Mouse (Mus musculus) limb, embryonic 11.5 days (tissue): Measurements from ENCODE around the gene Fyn. TPM values are rescaled to one million over a fixed set of nuclear protein-coding genes. Genes with fewer than 3 reads are reported as not detected.

ENCODE experiments used
- ATAC-seq: fragments of 200-750 bp; cut with Nextera tagmentation; 2 replicates; pipeline ENCODE4 v1.8.0; 2017; ENCODE audit warnings: low read depth; ENCODE audit not compliant: insufficient number of reproducible peaks, low FRiP score, low TSS enrichment
- DNase-seq: peaks from one replicate; pipeline ENCODE4 v3.0.0-alpha.2; 2015; ENCODE audit warnings: low spot score
- H3K27ac ChIP-seq: fragments of 300-500 bp; sonication (generic); replicated peaks from 2 replicates; pipeline ENCODE4 v1.5.1; 2014; ENCODE audit warnings: low read depth, mild to moderate bottlenecking, low read length
- H3K27me3 ChIP-seq: fragments of 300-500 bp; sonication (generic); 2 replicates; pipeline ENCODE4 v1.6.1; 2014; ENCODE audit warnings: mild to moderate bottlenecking, low read length, mixed read lengths; ENCODE audit not compliant: control insufficient read depth, insufficient read depth
- H3K36me3 ChIP-seq: fragments of 300-500 bp; sonication (generic); 2 replicates; pipeline ENCODE4 v1.6.1; 2014; ENCODE audit warnings: mild to moderate bottlenecking, low read length, moderate library complexity, mixed read lengths; ENCODE audit not compliant: control insufficient read depth, insufficient read depth
- H3K4me1 ChIP-seq: fragments of 300-500 bp; sonication (generic); 2 replicates; pipeline ENCODE4 v1.6.1; 2014; ENCODE audit warnings: low read length, mixed read lengths; ENCODE audit not compliant: control insufficient read depth, insufficient read depth
- H3K4me2 ChIP-seq: fragments of 300-500 bp; sonication (generic); 2 replicates; pipeline ENCODE4 v1.6.1; 2014; ENCODE audit warnings: low read depth, mild to moderate bottlenecking, moderate library complexity; ENCODE audit not compliant: severe bottlenecking
- H3K4me3 ChIP-seq: fragments of 300-500 bp; sonication (generic); 2 replicates; pipeline ENCODE4 v1.5.1; 2014; ENCODE audit warnings: low read depth, low read length
- H3K9ac ChIP-seq: fragments of 300-500 bp; sonication (generic); 2 replicates; pipeline ENCODE4 v1.6.1; 2014; ENCODE audit warnings: mild to moderate bottlenecking, low read length
- H3K9me3 ChIP-seq: fragments of 300-500 bp; sonication (generic); 2 replicates; pipeline ENCODE4 v1.6.1; 2016; ENCODE audit warnings: low read length; ENCODE audit not compliant: control insufficient read depth
- WGBS: fragments of 180-500 bp; shearing (Covaris S2); extraction: QIAGEN DNeasy Blood & Tissue Kit; methylation state at CpG from one replicate; pipeline ENCODE4 v1.1.7; 2014; 5-methylcytosine and 5-hydroxymethylcytosine counted together
- polyA plus RNA-seq: library from polyadenylated mRNA; unstranded; fragments of >200 nt; fragmentation: Nextera tagmentation; extraction: Ambion mirVana; gene quantifications from 2 replicates; pipeline ENCODE4 v1.2.1, GENCODE M21; 2014

Fyn gene
- polyA plus RNA-seq, 1 experiment from 2014 or later, result 20.6 TPM

DNA sequence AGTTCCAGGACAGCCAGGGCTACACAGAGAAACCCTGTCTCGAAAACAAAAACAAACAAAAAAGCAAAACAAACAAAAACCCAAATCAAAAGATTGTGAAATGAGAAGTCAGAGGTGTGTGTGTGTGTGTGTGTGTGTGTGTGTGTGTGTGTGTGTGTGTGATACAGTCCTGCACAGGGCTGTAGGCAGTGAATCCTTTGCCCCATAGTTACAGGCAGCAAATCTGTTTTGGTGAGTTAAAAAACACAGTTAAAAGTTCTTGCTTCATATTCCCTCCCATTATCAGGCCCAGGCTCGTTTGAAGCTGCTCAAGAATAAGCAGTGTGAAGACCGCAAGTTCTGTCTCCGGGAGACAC is 244.0 kb downstream of the Fyn start, which contains the start of gene Traf3ip2:
Gene Traf3ip2, plus strand, starts transcription at position 302 of the 356 bp plus-strand sequence.
- Histone ChIP-seq H3K4me3 (peak within 1 kb of the TSS; percentile 17), H3K27ac (peak within 1 kb of the TSS; percentile 77), H3K27me3 (no peaks in the 10 kb centered on the region), H3K36me3 (no peaks in the 10 kb centered on the region), H3K4me2 (peak within 1 kb of the TSS; percentile 38), H3K9ac (no peak within 1 kb of the TSS; the same call in 1 of the 2 replicates), H3K9me3 (no peaks in the 10 kb centered on the region), H3K4me1 (peaks cover 16% of the 10 kb centered on the region)
- 28% methylated on average over 4 of the region's 4 CpGs for WGBS
- DNase-seq (no peak), ATAC-seq (no peak)

DNA sequence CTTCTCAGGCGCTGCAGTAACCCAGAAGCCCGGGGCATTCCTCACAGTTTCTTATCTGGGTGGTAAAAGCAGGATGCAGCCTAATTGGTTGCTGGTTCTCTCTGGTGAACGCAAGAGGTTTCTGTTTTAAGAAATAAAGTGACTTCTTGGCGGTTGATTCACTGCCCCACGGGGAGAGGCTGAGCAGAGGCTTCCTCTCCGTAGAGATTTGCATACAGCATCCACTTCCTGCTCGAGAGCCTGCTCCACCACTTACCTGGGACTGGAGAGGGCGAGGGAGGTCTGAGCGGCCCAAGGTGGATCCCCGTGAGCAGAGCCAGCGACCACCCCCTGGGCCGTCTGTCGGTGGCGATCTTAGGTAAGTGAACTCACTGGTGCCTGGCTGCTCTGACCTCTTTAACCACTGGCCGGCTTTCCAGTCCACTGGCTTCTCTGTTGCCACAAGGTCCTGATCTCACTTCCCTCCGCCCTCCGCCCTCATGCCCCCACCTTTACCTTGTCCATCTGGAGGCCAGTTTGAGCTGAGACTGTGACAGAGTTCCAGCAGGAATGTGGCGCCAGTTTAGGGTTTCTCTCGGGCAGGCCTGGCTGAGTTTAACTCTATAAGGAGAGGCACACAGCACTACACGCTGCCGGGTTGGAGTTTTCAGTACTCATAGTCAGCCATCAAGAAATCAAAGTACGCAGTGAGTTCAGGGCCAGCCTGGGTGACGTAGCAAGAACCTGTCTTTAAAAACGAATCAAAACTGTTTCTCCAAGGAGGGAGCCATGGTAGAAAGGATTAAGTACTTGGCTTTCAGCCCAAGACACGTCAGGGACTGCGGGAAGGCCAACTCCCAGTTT is 244.6 kb downstream of the Fyn start:
- 5% methylated on average over 26 of the region's 26 CpGs for WGBS
- Histone ChIP-seq H3K4me3 (peak overlapping the region; percentile 17), H3K9me3 (no peaks in the 10 kb centered on the region), H3K27me3 (no peaks in the 10 kb centered on the region), H3K9ac (no peak overlapping the region; the same call in 1 of the 2 replicates), H3K4me1 (peaks cover 16% of the 10 kb centered on the region), H3K27ac (peak overlapping the region; percentile 77), H3K4me2 (peak overlapping the region; percentile 38), H3K36me3 (no peaks in the 10 kb centered on the region)
- DNase-seq, result peak; percentile 76
- ATAC-seq, result peak; percentile 71

DNA sequence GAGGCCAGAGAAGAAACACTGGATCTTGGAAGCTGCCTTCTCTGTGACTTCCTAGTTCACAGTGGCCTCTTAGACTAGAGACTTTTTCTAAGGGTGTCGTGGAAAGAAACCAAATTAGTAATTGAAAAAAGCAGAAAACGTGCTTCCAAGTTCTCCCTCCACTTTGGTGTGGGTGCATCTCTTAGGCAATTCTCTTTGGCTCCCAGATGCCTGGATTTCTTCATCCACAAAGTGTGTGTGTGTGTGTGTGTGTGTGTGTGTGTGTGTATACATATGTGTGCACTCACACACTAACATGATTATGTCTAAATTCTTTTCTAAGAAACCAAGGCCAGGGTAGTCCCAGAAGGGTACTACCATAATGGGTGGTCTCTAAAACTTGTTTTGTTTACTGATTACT is 245.3 kb downstream of the Fyn start:
- ATAC-seq, result no peak
- Histone ChIP-seq H3K4me1 (peaks cover 16% of the 10 kb centered on the region), H3K27me3 (no peaks in the 10 kb centered on the region), H3K4me3 (no peak overlapping the region), H3K4me2 (no peak overlapping the region), H3K9me3 (no peaks in the 10 kb centered on the region), H3K27ac (peak overlapping the region; percentile 77), H3K9ac (no peak overlapping the region), H3K36me3 (no peaks in the 10 kb centered on the region)
- no peak for DNase-seq
- WGBS, result 48% methylated on average over 2 of the region's 2 CpGs

DNA sequence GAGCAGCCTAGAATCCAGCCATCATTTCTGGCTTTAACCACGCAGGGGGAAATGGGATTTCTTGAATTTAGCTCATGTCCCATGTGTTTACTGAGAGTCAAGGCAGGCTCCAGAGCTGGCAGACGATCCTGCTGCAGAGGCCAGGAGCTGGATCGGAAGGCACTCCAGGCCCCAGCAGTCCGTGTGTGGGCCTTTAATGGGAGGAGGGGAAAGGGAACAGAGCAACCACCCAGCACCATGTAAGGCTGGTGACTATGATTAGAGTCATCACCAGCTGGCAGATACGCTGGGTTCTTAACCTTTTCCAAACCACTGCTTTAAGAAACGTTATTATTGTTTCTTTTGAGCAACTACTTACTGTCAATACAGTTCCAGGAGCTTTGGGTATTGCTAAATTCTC is 246.0 kb downstream of the Fyn start:
- ATAC-seq (no peak), DNase-seq (no peak)
- Histone ChIP-seq H3K36me3 (no peaks in the 10 kb centered on the region), H3K4me2 (peak overlapping the region; percentile 12; the same call in 1 of the 2 replicates), H3K9me3 (no peaks in the 10 kb centered on the region), H3K4me3 (no peak overlapping the region), H3K4me1 (peaks cover 16% of the 10 kb centered on the region), H3K9ac (0 out of 2 replicates have a peak overlapping the region, but pooled peaks have one; percentile 22), H3K27ac (peak overlapping the region; percentile 56; the same call in 1 of the 2 replicates), H3K27me3 (no peaks in the 10 kb centered on the region)
- 16% methylated on average over 6 of the region's 6 CpGs for WGBS

Other genes with a start within 250 kb of the Fyn start
- 9.8 and 10.6 TPM in 2 replicates for gene Fam229b, start 234.9 kb upstream of the Fyn start, polyA plus RNA-seq
- 26.7 and 27.0 TPM in 2 replicates for gene Tube1, start 234.9 kb upstream of the Fyn start, polyA plus RNA-seq
- 0.41 and 0.48 TPM in 2 replicates for gene Ccn6, start 205.1 kb upstream of the Fyn start, polyA plus RNA-seq
- gene Traf3ip2, start 244.1 kb downstream of the Fyn start, polyA plus RNA-seq, result 5.9 and 8.0 TPM in 2 replicates